Mouse (Mus musculus) urinary bladder, postnatal 10 days (tissue): ENCODE results near the gene Defa37.
"Not testable (repeated sequence)": the region's sequence is repeated elsewhere in the genome, so short reads cannot be mapped to it uniquely, and the experiment has no call there.

ENCODE experiments used
- DNase-seq: peaks from one replicate; pipeline ENCODE4 v3.0.0; 2022; ENCODE audit warnings: low spot score

Defa37 gene

GRCm38 (mm10) chr8:21565086-21565485, at the start of gene Defa37:
Gene Defa37 (plus strand): TSS chr8:21565386.
- not testable (repeated sequence) for DNase-seq

- not testable (repeated sequence) for DNase-seq
Observed at GRCm38 (mm10) chr8:21528732-21529131, 36.5 kb upstream of the Defa37 start, which contains the start of gene Defa32. Gene Defa32 (plus strand): TSS chr8:21529032.

- DNase-seq, result not testable (repeated sequence)
Observed at GRCm38 (mm10) chr8:21582706-21583105, 17.5 kb downstream of the Defa37 start, which contains the start of gene Defa28. Gene Defa28 (plus strand): TSS chr8:21583006.

DNA sequence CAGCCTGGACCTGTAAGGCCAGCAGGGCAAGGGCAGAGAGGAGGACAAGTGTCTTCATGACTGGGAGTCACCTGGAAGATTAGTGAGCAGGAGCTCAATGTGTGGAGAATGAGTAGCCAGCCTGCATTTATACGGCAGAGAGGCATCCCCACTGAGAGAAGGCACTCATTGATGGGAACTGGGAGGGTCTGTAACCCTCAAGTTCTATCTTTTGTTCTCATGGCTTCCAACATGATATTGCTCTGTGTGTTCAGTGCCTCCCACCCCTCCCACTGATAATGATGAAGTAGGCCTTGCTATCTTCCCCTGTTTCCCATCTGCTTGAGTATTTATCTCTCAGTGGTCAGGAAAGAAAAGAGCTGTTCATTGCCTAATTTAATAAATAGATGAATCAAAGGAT, 29.2 kb downstream of the Defa37 start, which contains the start of gene Gm7861:
Gm7861 (minus strand) TSS at position 101 of the 400 bp plus-strand sequence.
- not testable (repeated sequence) for DNase-seq
